Mouse (Mus musculus) CD4-positive naive resting alpha-beta T cell, adult 76 days (primary cell): ENCODE data around the gene Adam1a. TPM values are rescaled to one million over a fixed set of nuclear protein-coding genes. Genes with fewer than 3 reads are reported as not detected.

ENCODE experiments used
- total RNA-seq: library from RNA; stranded (reverse); gene quantifications from one replicate; pipeline ENCODE4 v1.2.4, GENCODE M21; 2023

Adam1a gene
- 7.4 TPM for total RNA-seq

DNA sequence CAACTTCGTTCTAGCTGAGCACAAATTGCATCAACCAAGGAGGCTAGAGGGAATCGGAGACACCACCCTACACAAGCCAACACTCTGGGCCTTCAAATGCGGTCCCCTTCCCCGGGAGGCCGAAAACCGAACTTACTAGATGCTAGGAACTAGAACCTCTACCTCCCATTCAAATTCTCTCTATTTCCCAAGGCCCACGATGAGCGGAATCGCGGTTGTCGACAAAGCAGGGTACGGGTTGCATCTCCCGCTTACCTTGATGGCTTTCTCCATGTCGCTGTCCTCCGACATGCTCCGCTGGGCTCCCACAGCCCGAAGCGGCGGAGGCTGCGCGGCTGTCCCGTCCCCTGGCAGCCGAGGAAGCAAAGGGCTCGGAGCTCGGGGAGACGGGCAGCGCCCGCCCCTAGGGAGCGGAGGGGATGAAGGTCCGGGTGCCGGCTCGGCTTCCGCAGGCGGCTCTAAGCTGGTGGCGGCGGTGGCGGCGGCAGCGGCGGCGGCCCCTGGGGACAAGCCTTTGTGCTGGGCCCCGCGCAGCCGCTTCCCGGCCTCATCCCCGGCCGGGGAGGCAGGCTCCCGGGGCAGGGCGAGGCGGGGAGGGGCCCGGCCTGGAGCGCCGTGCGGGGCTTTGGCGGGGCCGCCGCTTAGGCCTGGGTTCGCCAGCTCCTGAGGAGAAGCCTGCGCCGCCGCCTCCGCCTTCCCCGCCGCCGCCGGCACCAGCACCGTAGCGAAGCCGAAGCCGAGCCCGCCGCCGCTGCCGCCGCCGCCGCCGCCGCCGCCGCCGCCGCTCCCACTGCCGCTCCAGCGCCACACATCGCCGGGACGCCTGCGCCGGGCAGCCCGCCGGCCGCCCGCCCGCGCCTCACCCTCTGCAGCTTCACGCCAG is at the start of gene Adam1a, which contains the start of gene Gm42878:
Adam1a (minus strand) TSS at position 573 of the 883 bp plus-strand sequence.
Gm42878 (minus strand) TSS at position 573 of the 883 bp plus-strand sequence.

DNA sequence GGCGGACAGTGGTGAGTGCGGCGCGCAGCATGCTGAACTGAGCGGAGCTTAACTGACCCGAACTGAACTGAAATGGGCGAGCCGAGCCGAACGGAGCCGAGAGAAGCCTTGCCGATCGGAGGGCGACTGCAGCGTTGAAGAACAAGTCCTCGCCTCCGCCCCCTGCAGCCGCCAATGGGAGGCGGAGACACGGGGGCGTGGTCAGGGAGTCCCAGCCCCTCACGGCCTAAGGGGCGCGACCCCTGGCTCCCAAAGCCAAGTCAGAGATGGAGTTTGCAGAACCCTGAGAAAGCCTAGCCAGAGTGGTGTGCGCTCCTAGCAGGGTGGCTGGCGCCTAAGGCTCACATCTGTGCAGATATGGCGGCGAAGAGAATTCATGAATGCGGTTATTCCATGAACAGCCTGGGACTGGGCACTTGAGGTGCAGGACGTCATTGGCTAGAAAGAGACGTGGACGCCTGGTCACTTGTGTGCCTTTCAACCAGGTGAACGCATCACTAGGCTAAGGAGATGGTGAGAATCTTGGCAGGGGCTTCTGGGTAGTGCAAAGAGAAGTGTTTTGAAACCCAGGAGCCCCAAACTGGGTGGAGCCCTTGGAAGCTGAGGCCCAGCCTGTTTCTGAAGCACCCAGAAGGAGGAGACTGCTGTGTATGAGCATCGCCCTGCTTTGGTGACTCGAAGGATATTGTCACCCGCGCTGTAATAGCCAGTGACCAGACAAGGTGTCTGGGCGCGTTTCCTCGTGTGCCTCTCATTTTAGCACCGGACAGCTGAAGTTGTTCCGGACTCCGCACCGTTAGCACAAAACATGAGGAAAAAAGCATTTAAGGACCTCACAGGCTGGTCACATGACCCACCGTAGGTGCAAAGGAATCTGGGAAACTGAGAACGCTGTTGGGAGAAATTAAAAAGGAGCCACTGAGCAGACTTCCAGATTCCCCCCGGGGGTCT is 48.4 kb upstream of the Adam1a start, which contains the start of gene Aldh2:
Aldh2 (minus strand) TSS at position 374 of the 951 bp plus-strand sequence.

GRCm38 (mm10) chr5:121545793-121546529 is 679 bp upstream of the Adam1a start, which contains the start of gene Mapkapk5:
TSS of gene Mapkapk5 (minus strand) at chr5:121545905.

GRCm38 (mm10) chr5:121503231-121503630 is 42.1 kb downstream of the Adam1a start, which contains the start of gene Adam1b:
TSS of gene Adam1b (minus strand) at chr5:121503435.

Other genes starting within 250 kb of the Adam1a start
- 53.2 TPM for gene Trafd1, start 159.8 kb downstream of the Adam1a start, total RNA-seq
- 32.2 TPM for gene Naa25, start 147.5 kb downstream of the Adam1a start, total RNA-seq
- 0.76 TPM for gene Tmem116, start 93.6 kb downstream of the Adam1a start, total RNA-seq
- gene Erp29, start 93.0 kb downstream of the Adam1a start, total RNA-seq: 76.0 TPM
- gene Adam1b, start 42.0 kb downstream of the Adam1a start, total RNA-seq: not detected
- 1.4 TPM for gene Gm42878, start within 50 bp of the Adam1a start, total RNA-seq
- 97.8 TPM for gene Mapkapk5, start 423 bp upstream of the Adam1a start, total RNA-seq
- gene Aldh2, start 48.3 kb upstream of the Adam1a start, total RNA-seq: 97.0 TPM
- 5.2 TPM for gene Acad12, start 73.5 kb upstream of the Adam1a start, total RNA-seq
- gene Acad10, start 115.0 kb upstream of the Adam1a start, total RNA-seq: 10.1 TPM
- gene Brap, start 115.1 kb upstream of the Adam1a start, total RNA-seq: 127 TPM
- gene Atxn2, start 165.9 kb upstream of the Adam1a start, total RNA-seq: 79.9 TPM